Mouse (Mus musculus): ENCODE results near the gene Lama4.

The Lama4 gene

GRCm38 (mm10) chr10:38965075-38965781 is at the start of gene Lama4:
Gene Lama4, plus strand, starts transcription at chr10:38965515.
- peak; percentile 55 for DNase-seq

GRCm38 (mm10) chr10:38916027-38916617 is 49.2 kb upstream of the Lama4 start:
- no peak for DNase-seq

GRCm38 (mm10) chr10:38928940-38929697 is 36.2 kb upstream of the Lama4 start:
- no peak for DNase-seq

GRCm38 (mm10) chr10:38944701-38945100 is 20.6 kb upstream of the Lama4 start:
- DNase-seq = no peak

GRCm38 (mm10) chr10:38961920-38962319 is 3.4 kb upstream of the Lama4 start:
- DNase-seq = no peak

GRCm38 (mm10) chr10:38964719-38965074 is 618 bp upstream of the Lama4 start:
- peak; percentile 3 for DNase-seq

- DNase-seq = peak; percentile 34
These were observed 542 bp downstream of the Lama4 start for GRCm38 (mm10) chr10:38965857-38966256.

- no peak for DNase-seq
These were observed 1.3 kb downstream of the Lama4 start for GRCm38 (mm10) chr10:38966646-38967045.

- DNase-seq = no peak
These were observed 3.2 kb downstream of the Lama4 start for GRCm38 (mm10) chr10:38968326-38969072.

- DNase-seq = no peak
These were observed 4.2 kb downstream of the Lama4 start for GRCm38 (mm10) chr10:38969543-38969942.

GRCm38 (mm10) chr10:38969975-38970374 is 4.7 kb downstream of the Lama4 start:
- DNase-seq = no peak

- no peak for DNase-seq
These were observed 7.1 kb downstream of the Lama4 start for GRCm38 (mm10) chr10:38972221-38972946.

GRCm38 (mm10) chr10:38973016-38973415 is 7.7 kb downstream of the Lama4 start:
- DNase-seq = no peak

- no peak for DNase-seq
These were observed 12.9 kb downstream of the Lama4 start for GRCm38 (mm10) chr10:38978195-38978594.

- DNase-seq = no peak
These were observed 14.4 kb downstream of the Lama4 start for GRCm38 (mm10) chr10:38979699-38980098.

GRCm38 (mm10) chr10:38980980-38981379 is 15.7 kb downstream of the Lama4 start:
- no peak for DNase-seq

- no peak for DNase-seq
These were observed 19.2 kb downstream of the Lama4 start for GRCm38 (mm10) chr10:38984358-38985075.

GRCm38 (mm10) chr10:38986053-38986452 is 20.7 kb downstream of the Lama4 start:
- no peak for DNase-seq

GRCm38 (mm10) chr10:38992827-38993226 is 27.5 kb downstream of the Lama4 start:
- no peak for DNase-seq

- DNase-seq = no peak
These were observed 28.5 kb downstream of the Lama4 start for GRCm38 (mm10) chr10:38993632-38994424.
